Mouse (Mus musculus): ENCODE measurements around the gene Taf11.

Gene Taf11

DNA sequence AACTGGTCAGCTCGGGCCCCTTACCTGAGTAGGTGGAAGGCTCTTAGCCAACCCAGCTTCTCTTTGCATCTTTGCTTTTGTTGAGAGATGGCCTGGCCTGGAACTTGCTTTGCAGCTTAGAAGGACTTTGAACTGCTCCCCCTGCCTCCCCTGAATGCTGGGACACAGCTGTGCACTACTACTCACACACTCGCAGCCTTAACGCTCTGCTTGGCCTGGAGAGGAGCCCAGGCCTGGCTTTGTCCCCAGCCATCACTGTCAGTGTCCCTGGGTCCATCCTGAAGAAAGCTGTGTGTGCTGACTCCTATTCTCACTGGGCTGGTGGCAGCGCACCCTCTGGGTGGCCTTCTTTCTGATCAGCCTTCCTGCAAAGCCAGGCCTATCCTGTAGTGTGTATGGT lies 11.0 kb upstream of the Taf11 start:
- DNase-seq (ENCODE audit: low spot score in 2 of 2) = no peak

DNA sequence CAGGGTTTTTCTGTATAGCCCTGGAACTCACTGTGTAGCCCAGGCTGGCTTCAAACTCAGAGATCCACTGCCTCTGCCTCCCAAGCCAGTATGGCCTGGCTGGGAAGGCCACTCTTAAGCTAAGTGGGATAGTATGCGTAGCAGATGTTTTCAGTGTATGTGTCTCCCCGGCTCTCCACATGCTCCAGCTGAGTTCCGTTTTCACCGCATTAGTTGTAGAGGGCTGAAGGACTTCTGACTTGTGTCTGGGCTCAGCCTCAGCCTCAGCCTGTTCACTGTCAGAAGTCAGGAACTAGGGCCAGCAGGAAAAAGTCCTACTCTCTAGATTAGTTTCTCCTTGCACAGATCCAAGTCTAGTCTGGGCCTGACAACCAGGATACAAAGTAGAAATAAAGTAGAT lies 6.7 kb upstream of the Taf11 start:
- no peak for DNase-seq (ENCODE audit: low spot score in 2 of 2)

DNA sequence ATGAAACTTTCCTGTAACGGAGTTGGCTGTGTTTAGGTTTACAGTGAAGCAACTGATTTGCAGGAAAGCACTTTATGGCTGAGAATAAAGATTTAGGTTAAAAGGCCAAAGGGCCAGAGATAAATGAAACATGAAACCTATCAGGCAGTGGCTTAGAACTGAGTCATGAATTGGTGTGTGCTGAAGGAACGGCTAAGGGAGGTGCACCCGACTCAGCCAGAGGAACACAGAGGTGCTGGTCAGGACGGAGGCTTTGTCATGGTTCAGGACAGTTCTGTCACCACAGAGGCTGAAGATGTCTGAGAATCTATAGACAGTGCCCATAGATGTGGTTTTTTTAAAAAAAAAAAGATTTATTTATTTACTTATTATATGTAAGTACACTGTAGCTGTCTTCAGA lies 5.1 kb upstream of the Taf11 start:
- no peak for DNase-seq (ENCODE audit: low spot score in 2 of 2)

DNA sequence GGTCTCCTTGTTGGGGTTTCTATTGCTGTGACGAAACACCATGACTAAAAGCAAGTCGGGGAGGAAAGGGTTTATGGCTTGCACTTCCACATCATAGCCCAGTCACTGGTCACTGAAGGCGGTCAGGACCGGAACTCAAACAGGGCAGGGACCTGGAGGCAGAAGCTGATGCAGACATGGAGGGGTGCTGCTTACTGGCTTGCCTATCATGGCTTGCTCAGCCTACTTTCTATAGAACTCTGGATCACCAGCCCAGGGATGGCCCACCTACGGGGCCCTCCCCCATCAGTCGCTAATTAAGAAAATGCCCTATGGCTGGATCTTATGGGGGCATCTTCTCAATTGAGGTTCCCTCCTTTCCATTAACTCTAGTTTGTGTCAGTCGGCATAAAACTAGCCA lies 1.7 kb upstream of the Taf11 start:
- no peak for DNase-seq (ENCODE audit: low spot score in 2 of 2)

DNA sequence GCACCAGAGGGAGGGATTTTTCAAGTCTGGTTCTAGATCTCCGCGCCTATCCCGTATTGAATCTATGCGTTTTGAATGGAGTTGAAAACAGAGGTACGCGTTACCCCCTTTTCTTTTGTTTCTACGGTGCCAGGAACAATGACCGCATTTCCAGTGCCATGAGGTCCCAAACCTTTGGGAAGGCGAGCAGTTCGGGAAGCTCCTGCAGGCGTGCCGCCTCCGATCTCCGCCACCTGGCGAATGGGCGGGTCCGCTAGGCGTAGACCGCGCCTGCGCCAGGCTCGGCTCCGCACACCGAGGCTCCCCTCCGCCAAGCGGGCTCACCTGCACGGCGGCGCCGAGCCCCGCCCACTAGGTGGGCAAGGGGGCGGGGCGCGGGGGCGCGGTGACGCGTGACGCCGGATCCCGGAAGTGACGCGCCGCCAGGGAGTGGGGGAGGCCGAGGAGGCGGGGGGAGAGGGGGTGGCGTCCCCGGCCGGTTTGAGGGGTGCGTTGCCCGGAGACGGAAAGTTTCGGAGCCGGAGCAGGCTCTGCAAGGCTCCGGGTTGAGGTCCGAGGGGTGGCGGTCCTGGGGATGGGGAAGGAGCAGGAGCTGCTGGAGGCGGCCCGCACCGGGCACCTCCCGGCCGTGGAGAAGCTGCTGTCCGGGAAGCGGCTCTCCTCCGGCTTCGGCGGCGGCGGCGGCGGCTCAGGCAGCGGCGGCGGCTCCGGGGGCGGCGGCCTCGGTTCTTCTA lies 589 bp downstream of the Taf11 start, which contains the start of gene Anks1:
Gene Anks1 (plus strand): TSS at position 419 of the 734 bp plus-strand sequence.
- peak; percentile 26 to 66 for DNase-seq (ENCODE audit: low spot score in 2 of 2)

DNA sequence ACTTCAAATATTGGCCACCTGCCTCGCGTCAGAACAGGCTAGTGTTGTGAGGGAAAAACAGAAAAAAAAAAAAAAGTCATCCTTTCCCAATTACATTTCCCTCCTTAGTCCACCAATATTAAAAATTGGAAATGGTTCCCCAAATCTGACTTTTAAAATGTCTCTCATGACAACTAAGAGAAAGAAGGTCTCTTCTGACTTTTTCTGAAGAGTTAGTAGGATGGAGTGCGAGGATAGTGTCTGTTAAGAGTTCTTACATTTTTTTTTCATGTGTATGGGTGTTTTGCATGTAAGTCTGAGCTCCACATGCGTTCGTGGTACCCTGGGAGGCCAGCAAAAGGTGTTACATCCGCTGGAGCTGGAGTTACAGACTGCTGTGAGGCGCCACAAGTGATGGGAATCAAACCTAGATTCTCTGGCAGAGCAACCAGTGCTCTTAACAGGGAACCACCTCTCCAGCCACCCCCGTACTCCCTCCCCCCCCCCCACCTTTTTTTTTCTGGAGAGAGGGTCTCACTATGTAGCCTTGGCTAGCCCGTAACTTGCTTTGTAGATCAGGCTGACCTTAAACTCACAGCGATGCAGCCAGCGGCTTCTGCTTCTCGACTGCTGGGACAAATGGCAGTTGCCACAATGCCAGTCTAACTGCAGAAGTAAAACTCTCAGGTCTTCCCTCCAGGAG lies 1.3 kb downstream of the Taf11 start:
- no peak for DNase-seq (ENCODE audit: low spot score in 2 of 2)

DNA sequence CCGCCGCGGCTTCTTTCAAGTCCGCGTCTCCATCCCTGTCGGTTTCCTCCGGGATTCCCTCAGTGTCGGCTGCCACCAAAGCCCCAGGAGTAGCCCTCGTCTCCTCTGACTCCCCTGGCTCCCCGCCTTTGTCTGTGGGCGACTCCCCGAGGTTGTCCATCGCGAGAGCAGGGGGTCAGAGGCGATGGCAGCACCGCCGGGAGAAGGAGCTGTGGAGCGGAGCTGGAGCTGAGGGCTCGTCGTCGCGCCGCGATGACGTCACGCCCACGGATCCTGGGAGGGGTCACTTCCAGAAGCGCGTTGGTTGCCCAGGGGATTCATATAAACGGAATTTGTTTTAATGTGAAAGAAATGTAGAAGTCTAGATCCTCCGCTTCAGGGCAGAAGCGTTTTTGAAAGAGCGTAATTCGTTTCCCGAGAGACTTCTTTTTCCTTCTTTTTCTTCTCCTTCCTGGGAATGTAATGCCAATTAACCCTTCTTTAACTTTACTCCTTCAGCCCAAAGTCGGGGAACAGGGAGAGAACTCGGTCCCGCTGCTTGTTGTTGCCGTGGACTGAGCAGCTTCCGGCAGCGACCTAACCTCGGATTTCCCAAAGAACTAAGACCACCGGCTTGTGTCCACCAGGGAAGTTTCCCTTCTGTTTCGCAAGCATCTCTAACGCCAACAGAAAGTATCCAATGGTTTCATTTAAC lies 2.0 kb downstream of the Taf11 start:
- DNase-seq (ENCODE audit: low spot score in 2 of 2) = peak; percentile 85 to 95

DNA sequence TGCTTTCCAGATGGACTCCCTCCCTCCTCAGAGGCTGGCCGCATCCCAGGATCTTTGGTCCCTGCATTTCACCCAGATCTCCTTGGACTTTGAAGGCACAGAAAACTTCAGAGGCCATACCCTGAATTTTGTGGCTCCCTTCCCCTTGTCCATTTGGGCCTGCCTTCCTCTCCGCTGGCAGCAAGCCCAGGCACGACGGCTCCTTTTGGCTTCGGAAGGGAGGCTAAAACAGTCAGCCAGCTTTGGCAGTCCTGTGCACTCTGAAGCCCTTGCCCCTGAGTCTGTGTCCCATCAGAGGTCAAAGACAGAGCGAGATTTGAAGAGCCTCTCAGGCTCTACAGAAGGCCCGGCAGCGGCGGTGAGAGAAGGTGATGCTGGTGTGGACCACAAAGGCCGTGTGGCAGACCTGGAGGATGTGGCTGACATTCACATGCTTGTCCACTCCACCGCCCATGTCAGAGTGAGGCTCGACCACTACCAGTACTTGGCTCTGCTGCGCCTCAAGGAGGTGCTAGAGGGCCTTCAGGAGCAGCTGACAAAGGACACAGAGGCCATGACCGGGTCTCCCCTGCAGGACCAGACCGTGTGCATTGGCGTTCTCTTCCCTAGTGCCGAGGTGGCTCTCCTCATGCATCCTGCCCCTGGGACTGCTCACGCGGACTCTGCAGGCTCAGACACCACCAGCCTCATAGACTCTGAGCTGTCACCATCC lies 23.0 kb downstream of the Taf11 start:
- no peak for DNase-seq (ENCODE audit: low spot score in 2 of 2)

DNA sequence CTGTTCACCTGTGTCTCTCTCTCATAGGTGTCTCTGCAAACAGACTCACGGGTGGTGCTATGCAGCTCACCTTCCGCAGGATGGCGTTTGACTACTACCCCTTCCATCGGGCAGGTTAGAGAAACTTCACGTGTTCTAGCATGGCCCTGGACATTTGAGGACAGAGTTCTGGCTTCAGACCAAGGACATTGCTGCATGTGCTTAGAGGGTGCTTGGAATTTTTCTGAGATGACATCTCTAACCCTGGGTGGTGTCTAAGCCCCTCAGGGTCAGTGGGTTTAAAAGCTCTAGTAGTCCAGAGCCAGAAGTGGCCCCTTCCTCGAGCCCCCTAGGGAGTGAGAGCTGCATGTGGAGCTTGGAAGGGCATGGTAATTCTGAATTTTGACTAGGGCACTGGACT lies 25.6 kb downstream of the Taf11 start:
- no peak for DNase-seq (ENCODE audit: low spot score in 2 of 2)

DNA sequence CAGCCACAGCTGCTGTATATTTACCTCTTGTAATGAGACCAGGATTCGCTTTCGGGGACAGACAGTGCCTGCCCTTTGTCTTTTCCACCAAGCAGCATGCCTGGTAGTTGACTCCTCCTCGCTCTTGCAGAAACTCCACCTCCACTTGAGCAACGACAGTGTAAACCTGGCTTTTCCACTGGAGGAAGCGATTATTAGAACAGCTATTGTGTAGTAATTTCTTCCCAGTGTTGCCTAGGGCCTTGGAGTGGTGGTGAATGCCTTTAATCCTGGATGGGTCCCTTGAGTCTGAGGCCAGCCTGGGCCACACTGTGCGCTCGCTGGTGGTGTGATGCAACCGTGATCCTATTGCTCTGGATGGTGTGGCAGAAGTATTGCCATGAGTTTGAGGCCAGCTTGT lies 26.5 kb downstream of the Taf11 start:
- DNase-seq (ENCODE audit: low spot score in 2 of 2) = no peak

DNA sequence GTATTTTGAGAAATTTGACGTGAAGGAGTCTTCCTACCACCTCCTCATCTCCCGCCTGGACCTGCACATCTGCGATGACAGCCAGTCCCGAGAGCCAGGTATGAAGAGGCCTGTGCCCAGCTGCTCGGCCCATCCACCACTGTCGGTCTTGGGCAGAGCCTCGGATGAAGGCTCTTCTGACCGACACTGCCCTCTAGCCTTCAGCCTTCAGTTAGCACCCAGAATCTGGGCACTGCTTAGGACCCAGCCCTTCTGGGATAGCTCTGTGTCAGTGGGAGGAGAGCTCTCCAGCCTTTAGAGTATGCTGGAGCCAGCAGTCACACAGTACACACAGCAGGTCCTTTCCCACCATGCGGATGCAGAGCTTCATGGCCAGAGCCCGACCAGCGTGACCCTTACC lies 28.1 kb downstream of the Taf11 start:
- DNase-seq (ENCODE audit: low spot score in 2 of 2) = no peak

DNA sequence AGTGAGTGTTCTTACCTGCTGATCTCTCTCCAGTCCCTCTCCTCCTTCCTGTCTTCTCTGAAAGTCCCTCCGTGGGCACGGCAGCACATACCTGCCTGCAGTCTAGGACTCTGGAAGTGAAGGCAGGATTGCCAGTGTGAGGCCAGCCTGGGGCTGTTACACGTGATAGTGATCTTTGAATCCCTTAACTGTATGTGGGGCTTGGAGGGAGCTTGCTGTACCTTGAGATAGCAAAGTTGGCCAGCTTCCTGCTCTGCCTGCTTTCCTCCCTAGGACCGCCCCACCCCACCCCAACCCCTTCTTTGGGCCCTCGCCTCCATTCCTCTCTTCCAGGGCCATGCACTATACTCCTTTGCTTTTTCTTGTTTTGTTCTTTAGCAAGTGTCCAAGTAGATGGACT lies 35.1 kb downstream of the Taf11 start:
- no peak for DNase-seq (ENCODE audit: low spot score in 2 of 2)

DNA sequence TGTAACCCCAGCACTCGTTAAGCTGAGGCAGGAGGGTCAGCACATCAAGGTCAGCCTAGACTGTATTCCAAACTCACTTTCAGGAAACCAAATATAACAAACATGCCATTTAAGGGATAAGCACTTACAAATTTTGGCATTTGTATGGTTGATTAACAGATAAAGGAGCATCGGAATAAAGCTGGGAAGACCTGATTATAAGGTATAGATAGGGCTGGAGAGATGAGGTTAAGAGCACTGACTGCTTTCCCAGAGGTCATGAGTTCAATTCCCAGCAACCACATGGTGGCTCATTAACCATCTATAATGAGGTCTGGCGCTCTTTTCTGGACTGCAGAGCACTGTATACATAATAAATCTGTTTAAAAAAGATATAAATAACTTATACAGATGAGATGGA lies 36.1 kb downstream of the Taf11 start:
- no peak for DNase-seq (ENCODE audit: low spot score in 2 of 2)

DNA sequence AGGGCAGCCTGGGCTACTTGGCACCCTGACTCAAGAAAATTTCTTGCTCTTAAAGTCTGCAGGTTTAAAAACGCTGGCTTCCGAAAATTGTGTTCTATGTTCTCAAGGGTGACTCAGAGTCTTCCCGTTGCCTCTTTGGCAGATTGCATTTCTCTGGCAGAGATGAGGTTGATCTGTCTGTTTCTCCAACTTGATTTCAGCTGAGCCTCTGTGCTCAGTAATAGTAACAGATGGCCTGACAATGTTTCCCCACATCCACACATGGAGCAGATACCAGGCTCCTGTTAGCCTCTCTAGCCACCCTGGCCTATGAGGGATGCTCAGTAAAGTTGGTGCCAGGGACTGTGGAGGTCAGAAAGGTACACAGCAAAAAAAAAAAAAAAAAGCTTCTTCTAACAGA lies 37.8 kb downstream of the Taf11 start:
- peak; percentile 23 to 60 for DNase-seq (ENCODE audit: low spot score in 2 of 2)

DNA sequence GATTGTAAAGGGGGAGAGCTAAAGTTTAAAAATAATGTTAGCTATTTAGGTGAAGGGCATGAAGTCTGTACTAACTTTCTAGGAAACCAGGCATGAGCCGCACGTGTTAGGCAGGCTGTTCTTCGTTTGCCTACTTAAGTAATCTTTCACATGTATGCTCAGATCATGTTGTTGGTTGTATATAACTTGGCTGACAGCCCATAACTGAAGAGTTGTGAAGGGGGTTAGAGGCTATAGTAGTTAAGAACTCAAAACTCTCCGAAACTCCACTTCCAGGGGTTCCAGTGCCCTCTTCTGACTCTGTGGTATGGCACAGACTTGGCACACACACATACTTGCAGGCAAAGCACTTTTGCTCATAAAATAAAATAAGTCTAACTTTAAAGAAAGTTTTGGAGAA lies 42.9 kb downstream of the Taf11 start:
- DNase-seq (ENCODE audit: low spot score in 2 of 2) = no peak

DNA sequence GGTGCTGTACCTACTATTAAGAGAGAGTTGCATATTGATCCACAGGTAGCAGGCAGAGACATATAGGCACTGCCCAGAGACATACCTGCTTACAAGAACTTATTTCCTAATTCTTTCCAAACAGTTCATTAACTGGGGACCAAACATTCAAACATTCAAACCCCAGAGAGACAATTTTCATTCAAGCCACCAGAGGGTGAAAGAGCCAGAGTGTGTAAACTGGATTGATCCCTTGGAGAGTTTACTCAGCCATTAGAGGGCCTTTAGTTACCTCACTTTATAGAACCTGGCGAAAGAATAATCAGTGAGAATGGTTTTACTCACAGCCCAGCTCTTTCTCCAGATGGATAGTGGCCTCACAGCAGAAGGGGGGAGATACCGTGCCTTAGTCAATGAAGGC lies 44.2 kb downstream of the Taf11 start:
- DNase-seq (ENCODE audit: low spot score in 2 of 2) = no peak

DNA sequence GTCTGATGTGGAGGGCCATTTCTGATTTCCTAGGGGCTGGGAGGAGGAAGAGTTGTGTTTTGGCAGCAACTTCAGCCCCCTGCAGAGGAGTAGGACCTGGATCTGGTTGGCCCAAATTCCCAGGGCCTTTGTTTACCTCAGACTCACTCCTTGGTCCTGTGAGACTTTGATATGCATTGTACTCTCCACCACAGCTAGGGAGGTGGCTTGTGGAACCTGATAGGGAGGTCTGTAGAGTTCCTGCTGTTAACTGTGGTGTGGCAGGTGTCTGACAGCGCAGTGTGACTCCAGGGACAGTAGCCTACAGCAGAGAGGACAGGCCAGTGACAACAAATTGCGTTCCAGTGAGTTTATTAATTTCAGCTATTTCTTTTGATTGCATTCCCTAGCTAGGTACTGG lies 50.5 kb downstream of the Taf11 start:
- no peak for DNase-seq (ENCODE audit: low spot score in 2 of 2)

DNA sequence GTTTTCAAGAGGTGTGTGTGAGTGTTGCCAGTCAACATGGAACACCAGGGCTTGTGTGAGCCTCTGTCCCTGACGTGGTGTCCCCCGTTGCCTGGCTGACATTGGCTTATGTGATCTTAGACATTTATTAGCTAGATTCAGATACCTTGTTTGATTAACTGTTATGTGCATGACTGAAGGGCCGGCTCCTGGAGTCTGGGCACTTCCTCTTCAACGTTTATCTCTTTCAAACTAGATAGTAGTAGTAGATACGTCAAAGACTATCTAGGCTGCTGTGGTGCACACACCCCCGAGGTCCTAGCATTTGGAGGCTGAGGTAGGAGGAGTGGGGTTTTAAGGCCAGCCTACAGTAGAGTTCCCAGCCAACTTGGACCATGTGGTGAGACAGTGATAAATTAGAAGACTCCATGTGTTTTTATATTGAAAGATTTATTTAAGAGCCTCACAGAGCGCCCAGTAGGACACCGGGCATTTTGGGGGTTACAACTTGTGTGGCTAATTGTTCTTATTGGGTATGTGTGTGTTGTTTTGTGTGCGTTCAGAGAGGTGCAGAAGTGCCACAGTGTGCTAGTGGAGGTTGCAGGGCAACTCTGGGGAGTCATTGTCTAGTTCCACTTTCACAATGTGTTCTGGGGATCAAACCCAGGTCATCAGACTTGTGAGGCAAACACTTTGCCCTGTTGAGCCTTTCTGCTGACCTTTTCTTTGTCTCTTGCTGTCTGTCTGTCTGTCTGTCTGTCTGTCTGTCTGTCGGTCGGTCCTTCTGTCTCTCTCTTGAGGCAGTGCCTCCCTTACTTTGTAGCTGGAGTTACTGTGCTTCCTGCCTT lies 51.8 kb downstream of the Taf11 start:
- DNase-seq (ENCODE audit: low spot score in 2 of 2) = no peak

DNA sequence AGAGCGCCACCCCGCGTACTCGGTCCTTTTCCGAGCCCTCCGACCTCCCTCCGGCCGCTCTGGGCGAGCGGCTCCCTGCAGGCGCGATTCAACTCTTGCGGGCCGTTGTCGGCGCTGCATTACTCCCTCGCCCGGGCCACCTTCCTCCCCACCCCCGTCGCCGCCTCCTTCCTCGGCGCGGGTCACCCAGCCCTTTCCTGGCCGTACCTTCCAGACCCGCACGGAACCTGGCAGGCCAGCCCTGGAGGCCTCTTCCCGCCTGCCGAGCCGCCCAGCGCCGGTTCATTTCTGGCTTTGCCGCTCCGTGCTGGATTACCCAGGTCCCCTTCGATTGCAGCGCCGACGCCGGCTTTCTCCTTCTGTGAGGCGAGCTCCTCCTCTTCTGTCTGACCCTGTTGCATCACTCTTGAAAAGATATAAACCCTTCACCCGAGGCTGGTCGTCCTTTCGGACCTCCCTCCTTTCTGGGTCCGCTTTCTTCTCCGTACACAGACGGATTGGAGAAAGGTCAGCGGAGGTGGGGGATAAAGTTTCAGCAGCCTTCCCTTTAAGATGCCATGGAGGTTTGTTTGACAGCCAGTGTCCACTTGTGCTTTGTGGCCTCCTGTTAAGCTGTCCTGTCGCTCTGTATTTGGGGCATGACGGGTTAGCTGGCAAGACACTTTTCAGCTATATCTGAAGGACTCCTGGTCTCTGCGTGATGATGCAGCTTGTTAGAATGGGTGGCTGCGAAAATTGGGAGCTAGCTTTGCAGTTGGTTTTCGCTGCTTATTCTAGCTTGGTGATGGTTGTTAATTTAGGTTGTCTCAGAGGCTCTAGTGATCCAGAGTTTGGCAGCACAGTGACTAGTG lies 52.6 kb downstream of the Taf11 start:
- DNase-seq (ENCODE audit: low spot score in 2 of 2) = peak in 1 of 2 experiments; percentile 23

DNA sequence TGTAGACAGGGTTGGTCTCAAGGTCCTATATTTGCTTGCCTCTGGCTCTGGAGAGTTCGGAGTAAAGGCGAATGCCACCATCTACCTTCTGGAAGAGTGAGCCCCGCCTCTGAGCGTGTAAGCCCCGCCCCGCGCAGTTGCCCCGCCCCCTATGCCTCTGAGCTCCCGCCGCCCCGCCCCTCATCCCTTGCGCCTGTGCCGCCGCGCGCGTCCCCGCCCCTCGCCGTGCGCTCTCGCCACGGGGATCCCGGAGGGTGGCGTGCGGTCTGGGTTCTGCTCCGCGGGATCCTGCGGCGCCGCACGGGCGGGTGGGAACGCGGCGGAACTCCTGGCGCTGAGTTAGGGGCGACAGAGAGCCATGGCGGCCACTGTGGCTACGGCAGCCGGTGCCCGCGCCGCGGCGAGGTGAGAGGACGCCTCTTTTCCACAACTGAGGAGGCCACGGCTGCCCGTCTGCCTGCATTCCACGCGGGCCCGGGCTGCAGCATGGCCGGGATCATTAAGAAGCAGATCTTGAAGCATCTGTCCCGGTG lies 53.3 kb downstream of the Taf11 start, which contains the start of gene Uhrf1bp1:
Gene Uhrf1bp1 (plus strand): TSS at position 177 of the 533 bp plus-strand sequence.
- peak; percentile 36 to 71 for DNase-seq (ENCODE audit: low spot score in 2 of 2)
